Comparison of ENCODE assay signal across 1 mouse cellular context in the genomic region with DNA sequence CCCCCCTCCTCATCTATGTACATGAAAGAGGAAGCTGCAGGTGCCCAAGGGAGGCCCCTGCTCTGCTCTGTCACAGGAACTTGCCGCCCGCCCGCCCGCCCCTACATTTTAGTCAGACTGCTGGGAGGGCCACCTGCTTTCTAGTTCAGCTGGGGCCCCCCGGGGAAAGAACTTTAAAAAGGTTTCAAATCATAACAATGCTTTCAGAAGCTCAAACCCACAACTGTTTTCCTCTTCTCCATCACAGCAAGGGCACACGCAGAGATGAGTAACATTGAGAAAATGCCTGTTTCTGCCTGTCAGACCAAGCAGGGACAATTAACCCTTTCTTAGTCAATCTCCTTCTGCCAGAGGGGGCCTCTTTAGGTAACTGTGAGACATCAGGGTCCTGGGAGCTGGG.
TF ChIP-seq lines count a peak whose summit lies in the region.

No protein-coding gene starts in this region.

TF ChIP-seq in CH12.LX, 34 proteins besides CTCF, POLR2A, EP300 and RAD21 (continued from another document):
- TF ChIP-seq ZKSCAN1 (IDR thresholded peaks at IDR 0.05; ENCODE audit: borderline replicate concordance, low read depth, low read length) (no peak), MAX (IDR thresholded peaks at IDR 0.05; ENCODE audit: low read length) (peak; percentile 47; the same call in 1 of the 2 replicates), MYC (IDR thresholded peaks at IDR 0.05; ENCODE audit: low read depth, low read length) (no peak), TBP (conservative IDR thresholded peaks at IDR 0.05; ENCODE audit: low read depth, low read length) (no peak), MEF2A (IDR thresholded peaks at IDR 0.05; ENCODE audit: borderline replicate concordance, low read depth, low read length) (peak; percentile 90), GABPA (IDR thresholded peaks at IDR 0.05; ENCODE audit: insufficient replicate concordance, low read depth, low read length) (no peak), MAZ (IDR thresholded peaks at IDR 0.05; ENCODE audit: low read depth, low read length) (peak; percentile 74; the same call in 1 of the 2 replicates), BHLHE40 (IDR thresholded peaks at IDR 0.05; ENCODE audit: low read depth, low read length) (peak; percentile 79), USF1 (IDR thresholded peaks at IDR 0.05; ENCODE audit: low read depth, low read length) (no peak), ELF1 (IDR thresholded peaks at IDR 0.05; ENCODE audit: low read depth, low read length) (no peak), HCFC1 (IDR thresholded peaks at IDR 0.05; ENCODE audit: low read depth, low read length) (no peak), ZNF384 (IDR thresholded peaks at IDR 0.05; ENCODE audit: low read depth, low read length) (no peak), ZC3H11A (IDR thresholded peaks at IDR 0.05; ENCODE audit: low read depth, low read length) (no peak), JUN (IDR thresholded peaks at IDR 0.05; ENCODE audit: insufficient read depth, low read depth, low read length) (peak; percentile 64), SIN3A (IDR thresholded peaks at IDR 0.05; ENCODE audit: low read length) (peak; percentile 90), CHD2 (IDR thresholded peaks at IDR 0.05; ENCODE audit: low read length) (peak; percentile 53; the same call in 1 of the 2 replicates), USF2 (conservative IDR thresholded peaks at IDR 0.05; ENCODE audit: low read depth, low read length) (no peak), JUND (conservative IDR thresholded peaks at IDR 0.05; ENCODE audit: low read depth, low read length) (peak; percentile 67), POLR2AphosphoS2 (IDR thresholded peaks at IDR 0.05; ENCODE audit: low read depth, low read length) (no peak), IRF4 (IDR thresholded peaks at IDR 0.05; ENCODE audit: low read depth, low read length) (peak; percentile 94), ETS1 (conservative IDR thresholded peaks at IDR 0.05; ENCODE audit: low read depth, low read length) (peak; percentile 80)
